Comparison of ENCODE assay signal across 15 mouse cellular contexts in genomic region chr5:129545787-129546186, GRCm38 (mm10). TPM values are rescaled to one million over a fixed set of nuclear protein-coding genes. Genes with fewer than 3 reads are reported as not detected.
A peak's percentile ranks its signal among the peaks of the same experiment; 100 is the strongest.
DNase-seq lines count a peak whose midpoint lies in the region; ATAC-seq and TF ChIP-seq lines count a peak whose summit lies in the region.
"Had no signal": no experiment of that assay in that cellular context is flagged by ENCODE, and none has a peak within 500 bp of the region (broad histone marks: within the 10 kb centered on the region; RNA-seq: fewer than 3 reads in every experiment).

No protein-coding gene starts in this region.

- H3K36me3 ChIP-seq in forebrain, embryonic 14.5 days (ENCODE audit: control insufficient read depth, insufficient read depth, low read length): peaks cover 86% of the 10 kb centered on the region
- H3K36me3 ChIP-seq in forebrain, embryonic 13.5 days (ENCODE audit: poor library complexity, severe bottlenecking): peaks cover 95% of the 10 kb centered on the region
- H3K36me3 ChIP-seq in lung, embryonic 16.5 days (ENCODE audit: control insufficient read depth, insufficient read depth, low read length): peaks cover 65% of the 10 kb centered on the region
- H3K36me3 ChIP-seq in heart, adult 2 months (ENCODE audit: control insufficient read depth, insufficient read depth, low read length): no peaks in the 10 kb centered on the region; the same call in 1 of the 2 replicates

- DNase-seq in forebrain, embryonic 14.5 days (ENCODE audit: low spot score): peak; percentile 81
- DNase-seq in kidney, postnatal 14 days: peak; percentile 49
- no peak for DNase-seq in kidney, adult 8-10 months
- no peak for DNase-seq in lung, postnatal 4 days
- peak; percentile 35 to 79 for DNase-seq in left cerebral cortex, postnatal 25 days (ENCODE audit: low spot score in 2 of 2)
- no peak for DNase-seq in heart, adult 2 months
- DNase-seq: cerebellum, adult 2 months; gastrocnemius, postnatal 36 days; thymus, adult 2 months had no signal

- TF ChIP-seq POLR2A in heart, adult 2 months (IDR thresholded peaks at IDR 0.05; ENCODE audit: insufficient read depth, low read depth, low read length): no peak

- H3K9ac ChIP-seq in forebrain, embryonic 14.5 days (ENCODE audit: low read length): no peak overlapping the region
- no peak overlapping the region for H3K9ac ChIP-seq in forebrain, embryonic 13.5 days
- H3K9ac ChIP-seq in lung, embryonic 16.5 days (ENCODE audit: low read length): no peak overlapping the region
- no peak overlapping the region for H3K9ac ChIP-seq in heart, adult 2 months (ENCODE audit: low read depth, low read length)
- H3K9ac ChIP-seq: heart, embryonic 13.5 days; midbrain, embryonic 15.5 days had no signal

- no peaks in the 10 kb centered on the region for H3K4me1 ChIP-seq in forebrain, embryonic 14.5 days (ENCODE audit: control insufficient read depth, insufficient read depth, low read length)
- no peaks in the 10 kb centered on the region for H3K4me1 ChIP-seq in forebrain, embryonic 13.5 days
- no peaks in the 10 kb centered on the region for H3K4me1 ChIP-seq in lung, embryonic 16.5 days (replicated peaks; ENCODE audit: control insufficient read depth, insufficient read depth, low read length)
- H3K4me1 ChIP-seq in heart, adult 2 months (ENCODE audit: control insufficient read depth, insufficient read depth, low read length): no peaks in the 10 kb centered on the region
- H3K4me1 ChIP-seq: heart, embryonic 13.5 days; hindbrain, embryonic 10.5 days; midbrain, embryonic 15.5 days had no signal

- no peak overlapping the region for H3K4me2 ChIP-seq in forebrain, embryonic 14.5 days (ENCODE audit: low read length)
- no peak overlapping the region for H3K4me2 ChIP-seq in forebrain, embryonic 13.5 days
- no peak overlapping the region for H3K4me2 ChIP-seq in lung, embryonic 16.5 days (ENCODE audit: low read depth, low read length)
- H3K4me2 ChIP-seq: heart, embryonic 13.5 days; liver, embryonic 11.5 days; midbrain, embryonic 15.5 days had no signal

- H3K4me3 ChIP-seq in forebrain, embryonic 14.5 days (ENCODE audit: low read depth, low read length): no peak overlapping the region
- no peak overlapping the region for H3K4me3 ChIP-seq in forebrain, embryonic 13.5 days
- no peak overlapping the region for H3K4me3 ChIP-seq in lung, embryonic 16.5 days (ENCODE audit: low read length)
- H3K4me3 ChIP-seq in heart, adult 2 months: no peak overlapping the region
- H3K4me3 ChIP-seq: heart, embryonic 13.5 days; hindbrain, embryonic 10.5 days; midbrain, embryonic 15.5 days had no signal

- WGBS in forebrain, embryonic 14.5 days: 77% methylated on average over 9 of the region's 9 CpGs
- 85% methylated on average over 9 of the region's 9 CpGs for WGBS in forebrain, embryonic 13.5 days
- 62% methylated on average over 9 of the region's 9 CpGs for WGBS in lung, embryonic 16.5 days
- 72% methylated on average over 9 of the region's 9 CpGs for WGBS in heart, adult 2 months

- peak overlapping the region; percentile 27; the same call in 1 of the 2 replicates for H3K27ac ChIP-seq in forebrain, embryonic 14.5 days (ENCODE audit: low read depth, low read length)
- H3K27ac ChIP-seq in forebrain, embryonic 13.5 days: no peak overlapping the region
- H3K27ac ChIP-seq in lung, embryonic 16.5 days (ENCODE audit: low read length): no peak overlapping the region
- H3K27ac ChIP-seq in heart, adult 2 months: no peak overlapping the region
- H3K27ac ChIP-seq: heart, embryonic 13.5 days; hindbrain, embryonic 10.5 days; midbrain, embryonic 15.5 days had no signal

- no peaks in the 10 kb centered on the region for H3K27me3 ChIP-seq in forebrain, embryonic 14.5 days (replicated peaks; ENCODE audit: control insufficient read depth, insufficient read depth, low read length)
- no peaks in the 10 kb centered on the region for H3K27me3 ChIP-seq in forebrain, embryonic 13.5 days
- no peaks in the 10 kb centered on the region for H3K27me3 ChIP-seq in lung, embryonic 16.5 days (ENCODE audit: control insufficient read depth, insufficient read depth, low read depth, low read length)
- H3K27me3 ChIP-seq in heart, adult 2 months (ENCODE audit: control insufficient read depth, insufficient read depth, low read length): no peaks in the 10 kb centered on the region
- H3K27me3 ChIP-seq: heart, embryonic 13.5 days; midbrain, embryonic 15.5 days had no signal

- no peak for ATAC-seq in forebrain, embryonic 14.5 days
- ATAC-seq in forebrain, embryonic 13.5 days: no peak
- ATAC-seq in lung, embryonic 16.5 days (ENCODE audit: low read depth): peak; percentile 34; the same call in 1 of the 2 replicates
- ATAC-seq: midbrain, embryonic 15.5 days had no signal

- no peak for TF ChIP-seq EP300 in heart, adult 2 months (IDR thresholded peaks at IDR 0.05; ENCODE audit: insufficient read depth, low read depth, low read length)

- no peaks in the 10 kb centered on the region for H3K79me2 ChIP-seq in heart, adult 2 months (replicated peaks; ENCODE audit: control insufficient read depth, insufficient read depth, low read length)

- no peaks in the 10 kb centered on the region for H3K9me3 ChIP-seq in forebrain, embryonic 14.5 days (replicated peaks; ENCODE audit: control insufficient read depth, low read length)
- no peaks in the 10 kb centered on the region for H3K9me3 ChIP-seq in forebrain, embryonic 13.5 days (replicated peaks)
- H3K9me3 ChIP-seq in lung, embryonic 16.5 days (ENCODE audit: control insufficient read depth, low read length): no peaks in the 10 kb centered on the region
- H3K9me3 ChIP-seq: heart, embryonic 13.5 days; hindbrain, embryonic 10.5 days; midbrain, embryonic 15.5 days had no signal

- intact Hi-C loops in left cerebral cortex, postnatal 25 days (cut with DNase I): no loop called here
- intact Hi-C loops in heart, adult 2 months (cut with DNase I): loop anchor here (5.0 kb wide), 1 partner anchor 33 kb away; no protein-coding TSS in a partner anchor

- no peak for TF ChIP-seq CTCF in heart, adult 2 months (IDR thresholded peaks at IDR 0.05)

RNA-seq across cellular contexts. Expression of gene Mmp17, which starts 38.2 kb away (rescaled TPM):
- polyA plus RNA-seq in forebrain, embryonic 14.5 days (2014; fragmentation: Nextera tagmentation; extraction: Ambion mirVana): 7.9 and 9.8 TPM in 2 replicates
- polyA plus RNA-seq in forebrain, embryonic 13.5 days (2015; fragmentation: Nextera tagmentation; extraction: Ambion mirVana): 8.6 and 10.5 TPM in 2 replicates
- 1.6 and 1.9 TPM in 2 replicates for polyA plus RNA-seq in lung, embryonic 16.5 days (2015; fragmentation: Nextera tagmentation; extraction: Ambion mirVana)
- total RNA-seq in left cerebral cortex, postnatal 25 days (2021): 100 to 1,000 TPM; 100 to 101 TPM
- 1 to 10 TPM; 1.0 to 1.4 TPM for total RNA-seq in heart, adult 2 months (2021)
- 1.4 and 1.5 TPM in 2 replicates for polyA plus RNA-seq in heart, adult 2 months (2012; rRNA removed)

RNA-seq across cellular contexts. Expression of gene Sfswap, which starts 44.8 kb away (rescaled TPM):
- polyA plus RNA-seq in forebrain, embryonic 14.5 days (2014; fragmentation: Nextera tagmentation; extraction: Ambion mirVana): 37.7 and 47.9 TPM in 2 replicates
- polyA plus RNA-seq in forebrain, embryonic 13.5 days (2015; fragmentation: Nextera tagmentation; extraction: Ambion mirVana): 53.5 and 54.5 TPM in 2 replicates
- 38.6 and 40.9 TPM in 2 replicates for polyA plus RNA-seq in lung, embryonic 16.5 days (2015; fragmentation: Nextera tagmentation; extraction: Ambion mirVana)
- total RNA-seq in left cerebral cortex, postnatal 25 days (2021): 100 to 1,000 TPM in 1 of 2 experiments, 10 to 100 TPM in 1; 88.9 to 103 TPM
- total RNA-seq in heart, adult 2 months (2021): 10 to 100 TPM; 24.1 to 25.9 TPM
- polyA plus RNA-seq in heart, adult 2 months (2012; rRNA removed): 33.1 and 43.2 TPM in 2 replicates

Comparison
In these comparisons a context has a peak if more than half of its experiments do, and no peak if none do; other contexts are left out.
1. DNase-seq: peak in forebrain, embryonic 14.5 days (single experiment), kidney, postnatal 14 days (single experiment) and left cerebral cortex, postnatal 25 days (2 of 2); none in kidney, adult 8-10 months (0 of 2), lung, postnatal 4 days (0 of 2) and heart, adult 2 months (0 of 2).